Mouse (Mus musculus) testis, adult 2 months (tissue): Measurements from ENCODE around the gene Foxp1.

ENCODE experiments used
- CTCF ChIP-seq: fragments of 200-500 bp; IDR thresholded peaks from 2 replicates; pipeline ENCODE4 v1.5.1; 2012; ENCODE audit warnings: low read depth, mild to moderate bottlenecking, inconsistent platforms, low read length, moderate library complexity; ENCODE audit not compliant: control insufficient read depth, insufficient read depth, insufficient replicate concordance
- POLR2A ChIP-seq: fragments of 200-500 bp; IDR thresholded peaks from 2 replicates; pipeline ENCODE4 v1.6.1; 2012; ENCODE audit warnings: low read depth, mild to moderate bottlenecking, inconsistent platforms, low read length, moderate library complexity; ENCODE audit not compliant: control insufficient read depth

- TF ChIP-seq CTCF (no peak), POLR2A (no peak)
Observed at GRCm38 (mm10) chr6:99572071-99572470, 49.5 kb upstream of the Foxp1 start.
